Mouse (Mus musculus): ENCODE measurements around the gene Iqsec1. TPM values are rescaled to one million over a fixed set of nuclear protein-coding genes. Genes with fewer than 3 reads are reported as not detected.
A peak's percentile ranks its signal among the peaks of the same experiment; 100 is the strongest.

The Iqsec1 gene
- total and polyA plus RNA-seq, 2 experiments from 2014 or later = 12.0 to 93.7 TPM

GRCm38 (mm10) chr6:90716853-90717252 is 271.6 kb downstream of the Iqsec1 start:
- Histone ChIP-seq H3K4me3 (ENCODE audit: low read depth, low read length) (0 out of 2 replicates have a peak overlapping the region, but pooled peaks have one; percentile 68), H3K27ac (ENCODE audit: low read depth) (peak overlapping the region; percentile 33), H3K27me3 (ENCODE audit: control insufficient read depth, insufficient read depth, low read length) (no peaks in the 10 kb centered on the region), H3K36me3 (replicated peaks; ENCODE audit: control insufficient read depth, insufficient read depth, low read length) (no peaks in the 10 kb centered on the region; the same call in 1 of the 2 replicates), H3K4me2 (ENCODE audit: low read depth, low read length) (peak overlapping the region; percentile 85; the same call in 1 of the 2 replicates), H3K9me3 (replicated peaks; ENCODE audit: control insufficient read depth, low read length) (no peaks in the 10 kb centered on the region), H3K9ac (replicated peaks; ENCODE audit: low read depth, low read length) (no peak overlapping the region), H3K4me1 (ENCODE audit: control insufficient read depth, insufficient read depth) (peaks cover 56% of the 10 kb centered on the region)
- TF ChIP-seq CTCF (IDR thresholded peaks at IDR 0.05; ENCODE audit: low read depth) (no peak), EP300 (IDR thresholded peaks at IDR 0.05; ENCODE audit: low read depth) (no peak)
- WGBS = 45% methylated on average over 4 of the region's 4 CpGs
- DNase-seq (ENCODE audit: low spot score) = no peak
- ATAC-seq (ENCODE audit: insufficient read depth, low read depth) = no peak

- Histone ChIP-seq H3K4me3 (ENCODE audit: low read depth, low read length) (peak overlapping the region; percentile 68), H3K9ac (replicated peaks; ENCODE audit: low read depth, low read length) (peak overlapping the region; percentile 85), H3K27me3 (ENCODE audit: control insufficient read depth, insufficient read depth, low read length) (no peaks in the 10 kb centered on the region), H3K36me3 (replicated peaks; ENCODE audit: control insufficient read depth, insufficient read depth, low read length) (no peaks in the 10 kb centered on the region; the same call in 1 of the 2 replicates), H3K4me1 (ENCODE audit: control insufficient read depth, insufficient read depth) (peaks cover 63% of the 10 kb centered on the region), H3K4me2 (ENCODE audit: low read depth, low read length) (peak overlapping the region; percentile 85), H3K27ac (ENCODE audit: low read depth) (peak overlapping the region; percentile 83), H3K9me3 (replicated peaks; ENCODE audit: control insufficient read depth, low read length) (no peaks in the 10 kb centered on the region)
- DNase-seq (ENCODE audit: low spot score) = peak; percentile 76
- under 1% methylated on average over 47 of the region's 49 CpGs for WGBS
- peak; percentile 82 for ATAC-seq (ENCODE audit: insufficient read depth, low read depth)
- TF ChIP-seq CTCF (IDR thresholded peaks at IDR 0.05; ENCODE audit: low read depth) (peak; percentile 18), EP300 (IDR thresholded peaks at IDR 0.05; ENCODE audit: low read depth) (no peak)
These were observed 272.3 kb downstream of the Iqsec1 start for GRCm38 (mm10) chr6:90716066-90716704.

- no peak for TF ChIP-seq EP300 (IDR thresholded peaks at IDR 0.05; ENCODE audit: low read depth)
- H3K4me1 ChIP-seq (ENCODE audit: control insufficient read depth, insufficient read depth) = peaks cover 71% of the 10 kb centered on the region
- peak overlapping the region; percentile 68 for H3K4me3 ChIP-seq (ENCODE audit: low read depth, low read length)
- no peaks in the 10 kb centered on the region for H3K27me3 ChIP-seq (ENCODE audit: control insufficient read depth, insufficient read depth, low read length)
- peak overlapping the region; percentile 83 for H3K27ac ChIP-seq (ENCODE audit: low read depth)
- H3K9ac ChIP-seq (replicated peaks; ENCODE audit: low read depth, low read length) = peak overlapping the region; percentile 85
- no peaks in the 10 kb centered on the region; the same call in 1 of the 2 replicates for H3K36me3 ChIP-seq (replicated peaks; ENCODE audit: control insufficient read depth, insufficient read depth, low read length)
- 50% methylated on average over 4 of the region's 4 CpGs for WGBS
- no peaks in the 10 kb centered on the region for H3K9me3 ChIP-seq (replicated peaks; ENCODE audit: control insufficient read depth, low read length)
- ATAC-seq (ENCODE audit: insufficient read depth, low read depth) (no peak), DNase-seq (ENCODE audit: low spot score) (no peak)
- peak overlapping the region; percentile 85 for H3K4me2 ChIP-seq (ENCODE audit: low read depth, low read length)
These were observed 273.1 kb downstream of the Iqsec1 start for GRCm38 (mm10) chr6:90715245-90715905.

- WGBS = 68% methylated on average over 3 of the region's 3 CpGs
- no peaks in the 10 kb centered on the region for H3K9me3 ChIP-seq (replicated peaks; ENCODE audit: control insufficient read depth, low read length)
- peak overlapping the region; percentile 47; the same call in 1 of the 2 replicates for H3K27ac ChIP-seq (ENCODE audit: low read depth)
- H3K4me1 ChIP-seq (ENCODE audit: control insufficient read depth, insufficient read depth) = peaks cover 86% of the 10 kb centered on the region
- DNase-seq (ENCODE audit: low spot score) (no peak), ATAC-seq (ENCODE audit: insufficient read depth, low read depth) (no peak)
- H3K36me3 ChIP-seq (replicated peaks; ENCODE audit: control insufficient read depth, insufficient read depth, low read length) = no peaks in the 10 kb centered on the region; the same call in 1 of the 2 replicates
- TF ChIP-seq CTCF (IDR thresholded peaks at IDR 0.05; ENCODE audit: low read depth) = no peak
- no peak for TF ChIP-seq EP300 (IDR thresholded peaks at IDR 0.05; ENCODE audit: low read depth)
- no peak overlapping the region for H3K9ac ChIP-seq (replicated peaks; ENCODE audit: low read depth, low read length)
- H3K4me3 ChIP-seq (ENCODE audit: low read depth, low read length) = no peak overlapping the region
- H3K4me2 ChIP-seq (ENCODE audit: low read depth, low read length) = no peak overlapping the region
- H3K27me3 ChIP-seq (ENCODE audit: control insufficient read depth, insufficient read depth, low read length) = no peaks in the 10 kb centered on the region
These were observed 274.8 kb downstream of the Iqsec1 start for GRCm38 (mm10) chr6:90713650-90714049.

GRCm38 (mm10) chr6:90712486-90713480 is 275.7 kb downstream of the Iqsec1 start:
- Histone ChIP-seq H3K4me1 (ENCODE audit: control insufficient read depth, insufficient read depth) (peaks cover 86% of the 10 kb centered on the region), H3K27ac (ENCODE audit: low read depth) (peak overlapping the region; percentile 74), H3K4me3 (ENCODE audit: low read depth, low read length) (no peak overlapping the region), H3K9me3 (replicated peaks; ENCODE audit: control insufficient read depth, low read length) (no peaks in the 10 kb centered on the region), H3K36me3 (replicated peaks; ENCODE audit: control insufficient read depth, insufficient read depth, low read length) (no peaks in the 10 kb centered on the region; the same call in 1 of the 2 replicates), H3K4me2 (ENCODE audit: low read depth, low read length) (no peak overlapping the region; the same call in 1 of the 2 replicates), H3K27me3 (ENCODE audit: control insufficient read depth, insufficient read depth, low read length) (no peaks in the 10 kb centered on the region), H3K9ac (replicated peaks; ENCODE audit: low read depth, low read length) (no peak overlapping the region)
- no peak for DNase-seq (ENCODE audit: low spot score)
- 47% methylated on average over 8 of the region's 8 CpGs for WGBS
- peak; percentile 10; the same call in 1 of the 2 replicates for ATAC-seq (ENCODE audit: insufficient read depth, low read depth)
- TF ChIP-seq EP300 (IDR thresholded peaks at IDR 0.05; ENCODE audit: low read depth) = no peak
- TF ChIP-seq CTCF (IDR thresholded peaks at IDR 0.05; ENCODE audit: low read depth) = no peak

All from heart, postnatal 0 days (tissue).